8 mouse cellular contexts compared by ENCODE assay signal in the genomic region with DNA sequence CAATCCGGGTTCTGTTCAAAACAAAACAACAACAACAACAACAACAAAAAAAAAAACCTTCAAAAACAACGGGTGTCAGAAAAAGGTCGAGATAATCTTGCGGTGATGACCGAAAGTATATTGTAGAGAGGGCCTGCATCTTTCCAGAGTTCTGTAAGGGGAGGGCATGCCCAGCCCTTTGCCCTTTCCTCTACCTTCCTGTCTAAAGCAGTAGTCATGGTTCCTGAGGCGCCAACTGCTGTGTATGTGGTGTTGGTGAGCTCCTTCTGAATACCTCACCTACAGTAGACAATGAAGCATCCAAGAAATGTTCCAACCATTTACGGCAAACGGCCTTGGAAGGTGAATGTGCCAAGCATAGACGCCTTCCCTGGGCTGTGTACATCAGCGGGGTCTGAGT. TPM values are rescaled to one million over a fixed set of nuclear protein-coding genes. Genes with fewer than 3 reads are reported as not detected.
DNase-seq lines count a peak whose midpoint lies in the region; ATAC-seq and TF ChIP-seq lines count a peak whose summit lies in the region.

No protein-coding gene starts in this region.

- no peak for ATAC-seq in forebrain, postnatal 0 days
- no peak for ATAC-seq in liver, embryonic 16.5 days (ENCODE audit: low read depth)

- intact Hi-C loops in gastrocnemius, adult 2 months (cut with DNase I) = no loop called here

- peak overlapping the region; percentile 92 for H3K27ac ChIP-seq in gastrocnemius, adult 2 months
- peak overlapping the region; percentile 96 for H3K27ac ChIP-seq in forebrain, postnatal 0 days (ENCODE audit: low read depth, low read length)
- no peak overlapping the region for H3K27ac ChIP-seq in liver, embryonic 16.5 days (ENCODE audit: low read length)

- no peak for TF ChIP-seq CTCF in gastrocnemius, adult 2 months (IDR thresholded peaks at IDR 0.05)
- no peak for TF ChIP-seq CTCF in forebrain, postnatal 0 days (IDR thresholded peaks at IDR 0.05; ENCODE audit: low read depth)

- H3K9me3 ChIP-seq in forebrain, postnatal 0 days (ENCODE audit: low read length) = no peaks in the 10 kb centered on the region
- no peaks in the 10 kb centered on the region for H3K9me3 ChIP-seq in liver, embryonic 16.5 days (replicated peaks; ENCODE audit: control insufficient read depth, low read length)

- peak overlapping the region; percentile 63 for H3K4me2 ChIP-seq in forebrain, postnatal 0 days (ENCODE audit: low read depth)
- H3K4me2 ChIP-seq in liver, embryonic 16.5 days (ENCODE audit: low read depth, low read length) = peak overlapping the region; percentile 67

- WGBS in forebrain, postnatal 0 days = 39% methylated on average over 10 of the region's 10 CpGs
- WGBS in liver, embryonic 16.5 days (ENCODE audit: insufficient replicate concordance) = 38% methylated on average over 10 of the region's 10 CpGs

- peaks cover 5% of the 10 kb centered on the region; the same call in 1 of the 2 replicates for H3K36me3 ChIP-seq in forebrain, postnatal 0 days (ENCODE audit: insufficient read depth)
- no peaks in the 10 kb centered on the region for H3K36me3 ChIP-seq in liver, embryonic 16.5 days (ENCODE audit: control insufficient read depth, insufficient read depth)

- no peaks in the 10 kb centered on the region for H3K27me3 ChIP-seq in forebrain, postnatal 0 days (ENCODE audit: insufficient read depth, low read length)
- H3K27me3 ChIP-seq in liver, embryonic 16.5 days (ENCODE audit: control insufficient read depth, insufficient read depth, low read depth, low read length) = peaks cover 13% of the 10 kb centered on the region

- peaks cover 12% of the 10 kb centered on the region for H3K4me1 ChIP-seq in forebrain, postnatal 0 days (ENCODE audit: insufficient read depth)
- H3K4me1 ChIP-seq in liver, embryonic 16.5 days (ENCODE audit: control insufficient read depth, low read depth, low read length) = no peaks in the 10 kb centered on the region; the same call in 1 of the 2 replicates

- peak overlapping the region; percentile 95 for H3K9ac ChIP-seq in forebrain, postnatal 0 days
- no peak overlapping the region for H3K9ac ChIP-seq in liver, embryonic 16.5 days (ENCODE audit: low read depth, low read length)

- H3K4me3 ChIP-seq in gastrocnemius, adult 2 months = peak overlapping the region; percentile 95
- peak overlapping the region; percentile 89 for H3K4me3 ChIP-seq in forebrain, postnatal 0 days (ENCODE audit: low read depth, low read length)
- H3K4me3 ChIP-seq in liver, embryonic 16.5 days (ENCODE audit: low read depth, low read length) = peak overlapping the region; percentile 66

- DNase-seq in gastrocnemius, adult 2 months = no peak
- DNase-seq in gastrocnemius, postnatal 25 days = no peak
- peak; percentile 50 for DNase-seq in CD4-positive, CD25-positive, alpha-beta regulatory T cell, adult 2 months (ENCODE audit: low read depth, low spot score)
- peak; percentile 19 for DNase-seq in forebrain, postnatal 0 days
- no peak for DNase-seq in urinary bladder, postnatal 4 days (ENCODE audit: low spot score in 2 of 2)
- no peak for DNase-seq in cerebellum, adult 8-10 months
- no peak for DNase-seq in adrenal gland, adult 8-10 months

RNA-seq across cellular contexts. Expression of gene Panx1, which starts 0.5 kb away (rescaled TPM):
- total RNA-seq in gastrocnemius, adult 2 months (2021) = 10 to 100 TPM; 21.2 to 31.0 TPM
- 10 to 100 TPM; 36.8 to 41.0 TPM for total RNA-seq in gastrocnemius, postnatal 25 days (2021)
- 112 and 125 TPM in 2 replicates for total RNA-seq in forebrain, postnatal 0 days (2014; rRNA removed)
- polyA plus RNA-seq in forebrain, postnatal 0 days (2015; fragmentation: Nextera tagmentation; extraction: Ambion mirVana) = 135 and 168 TPM in 2 replicates
- polyA plus RNA-seq in liver, embryonic 16.5 days (2015; fragmentation: Nextera tagmentation; extraction: Ambion mirVana) = 2.9 and 3.3 TPM in 2 replicates
- 10 to 100 TPM in 2 of 4 experiments, 1 to 10 TPM in 2; 6.7 to 11.5 (median 9.9) TPM for total RNA-seq in adrenal gland, adult 8-10 months (2022)

Comparison
In these comparisons a context has a peak if more than half of its experiments do, and no peak if none do; other contexts are left out.
1. DNase-seq: peak in CD4-positive, CD25-positive, alpha-beta regulatory T cell, adult 2 months (single experiment) and forebrain, postnatal 0 days (single experiment); none in gastrocnemius, adult 2 months (single experiment), gastrocnemius, postnatal 25 days (single experiment), urinary bladder, postnatal 4 days (0 of 2), cerebellum, adult 8-10 months (single experiment) and adrenal gland, adult 8-10 months (single experiment).
2. Peak in every context shown above with its lines, with median percentiles within 50 percentile points of each other: H3K4me3 ChIP-seq.